Mouse (Mus musculus) heart, embryonic 11.5 days (tissue): ENCODE measurements at regions not wholly inside any gene's neighbourhood (a gene's known extent, or its start where the extent isn't known, plus 50 kb on each side); places are given as distances from the start of the nearest gene placed in this dataset.

Experiments
- ATAC-seq: fragments of 200-750 bp; cut with Nextera tagmentation; replicated peaks from 2 replicates; pipeline ENCODE4 v1.8.0; 2017; ENCODE audit warnings: moderate library complexity; ENCODE audit not compliant: insufficient number of reproducible peaks, low FRiP score, low TSS enrichment
- H3K27ac ChIP-seq: fragments of 300-500 bp; sonication (generic); 2 replicates; pipeline ENCODE4 v1.5.1; 2014; ENCODE audit warnings: mild to moderate bottlenecking, low read depth, low read length
- H3K27me3 ChIP-seq: fragments of 300-500 bp; sonication (generic); 2 replicates; pipeline ENCODE4 v1.6.1; 2014; ENCODE audit warnings: mild to moderate bottlenecking, low read length, mixed read lengths; ENCODE audit not compliant: control insufficient read depth, insufficient read depth
- H3K36me3 ChIP-seq: fragments of 300-500 bp; sonication (generic); 2 replicates; pipeline ENCODE4 v1.6.1; 2014; ENCODE audit warnings: mild to moderate bottlenecking, low read length, moderate library complexity, mixed read lengths; ENCODE audit not compliant: control insufficient read depth, insufficient read depth
- H3K4me1 ChIP-seq: fragments of 300-500 bp; sonication (generic); 2 replicates; pipeline ENCODE4 v1.6.1; 2014; ENCODE audit warnings: low read length; ENCODE audit not compliant: control insufficient read depth, insufficient read depth
- H3K4me2 ChIP-seq: fragments of 300-500 bp; sonication (generic); 2 replicates; pipeline ENCODE4 v1.6.1; 2014; ENCODE audit warnings: mild to moderate bottlenecking, moderate library complexity
- H3K4me3 ChIP-seq: fragments of 300-500 bp; sonication (generic); 2 replicates; pipeline ENCODE4 v1.5.1; 2014; ENCODE audit warnings: low read depth, low read length
- H3K9ac ChIP-seq: fragments of 300-500 bp; sonication (generic); 2 replicates; pipeline ENCODE4 v1.6.1; 2014; ENCODE audit warnings: mild to moderate bottlenecking, low read depth, low read length, moderate library complexity
- H3K9me3 ChIP-seq: fragments of 300-500 bp; sonication (generic); replicated peaks from 2 replicates; pipeline ENCODE4 v1.6.1; 2016; ENCODE audit warnings: low read length; ENCODE audit not compliant: control insufficient read depth
- WGBS: fragments of 180-500 bp; shearing (Covaris S2); extraction: QIAGEN DNeasy Blood & Tissue Kit; methylation state at CpG from one replicate; pipeline ENCODE4 v1.1.7; 2014; ENCODE audit not compliant: insufficient replicate concordance; 5-methylcytosine and 5-hydroxymethylcytosine counted together

- H3K9ac ChIP-seq, result no peak overlapping the region
- no peaks in the 10 kb centered on the region for H3K4me1 ChIP-seq
- WGBS, result 72% methylated on average over 8 of the region's 8 CpGs
- no peak overlapping the region for H3K4me3 ChIP-seq
- H3K27me3 ChIP-seq, result no peaks in the 10 kb centered on the region; the same call in 1 of the 2 replicates
- no peaks in the 10 kb centered on the region for H3K36me3 ChIP-seq
- no peak for ATAC-seq
- H3K9me3 ChIP-seq, result no peaks in the 10 kb centered on the region
- H3K4me2 ChIP-seq, result no peak overlapping the region
- no peak overlapping the region for H3K27ac ChIP-seq
These were observed 206.0 kb upstream of the Dusp10 start for GRCm38 (mm10) chr1:183806864-183807730.

- no peak overlapping the region for H3K9ac ChIP-seq
- H3K9me3 ChIP-seq, result no peaks in the 10 kb centered on the region
- 65% methylated on average over 2 of the region's 2 CpGs for WGBS
- no peak overlapping the region for H3K4me3 ChIP-seq
- H3K4me1 ChIP-seq, result no peaks in the 10 kb centered on the region
- H3K36me3 ChIP-seq, result no peaks in the 10 kb centered on the region
- no peak overlapping the region for H3K4me2 ChIP-seq
- H3K27ac ChIP-seq, result no peak overlapping the region
- ATAC-seq, result no peak
- no peaks in the 10 kb centered on the region; the same call in 1 of the 2 replicates for H3K27me3 ChIP-seq
These were observed 204.9 kb upstream of the Dusp10 start for GRCm38 (mm10) chr1:183808168-183808567.

- no peak overlapping the region for H3K4me3 ChIP-seq
- no peaks in the 10 kb centered on the region for H3K27me3 ChIP-seq
- H3K4me1 ChIP-seq, result no peaks in the 10 kb centered on the region; the same call in 1 of the 2 replicates
- no peak overlapping the region for H3K27ac ChIP-seq
- ATAC-seq, result no peak
- H3K4me2 ChIP-seq, result no peak overlapping the region
- H3K36me3 ChIP-seq, result no peaks in the 10 kb centered on the region
- no peaks in the 10 kb centered on the region for H3K9me3 ChIP-seq
- 32% methylated on average over 5 of the region's 5 CpGs for WGBS
- H3K9ac ChIP-seq, result no peak overlapping the region
These were observed 192.5 kb upstream of the Dusp10 start for GRCm38 (mm10) chr1:183820555-183820954.

GRCm38 (mm10) chr1:183826300-183826699, 186.8 kb upstream of the Dusp10 start:
- Histone ChIP-seq H3K4me1 (no peaks in the 10 kb centered on the region), H3K4me3 (no peak overlapping the region), H3K36me3 (no peaks in the 10 kb centered on the region), H3K9ac (no peak overlapping the region), H3K4me2 (no peak overlapping the region), H3K27ac (no peak overlapping the region), H3K9me3 (no peaks in the 10 kb centered on the region), H3K27me3 (no peaks in the 10 kb centered on the region)
- no peak for ATAC-seq
- 20% methylated on average over 4 of the region's 4 CpGs for WGBS

GRCm38 (mm10) chr1:183845135-183845534, 168.0 kb upstream of the Dusp10 start:
- H3K4me1 ChIP-seq, result no peaks in the 10 kb centered on the region
- 62% methylated on average over 4 of the region's 4 CpGs for WGBS
- no peak for ATAC-seq
- no peaks in the 10 kb centered on the region for H3K36me3 ChIP-seq
- no peak overlapping the region for H3K9ac ChIP-seq
- no peak overlapping the region for H3K27ac ChIP-seq
- no peak overlapping the region for H3K4me2 ChIP-seq
- no peak overlapping the region for H3K4me3 ChIP-seq
- H3K27me3 ChIP-seq, result no peaks in the 10 kb centered on the region
- H3K9me3 ChIP-seq, result no peaks in the 10 kb centered on the region

GRCm38 (mm10) chr1:183853956-183854613, 159.0 kb upstream of the Dusp10 start:
- Histone ChIP-seq H3K4me2 (no peak overlapping the region), H3K27me3 (no peaks in the 10 kb centered on the region), H3K4me3 (no peak overlapping the region), H3K9ac (no peak overlapping the region), H3K36me3 (no peaks in the 10 kb centered on the region), H3K27ac (no peak overlapping the region), H3K9me3 (no peaks in the 10 kb centered on the region), H3K4me1 (no peaks in the 10 kb centered on the region)
- WGBS, result 67% methylated on average over 3 of the region's 3 CpGs
- ATAC-seq, result no peak

GRCm38 (mm10) chr1:183865111-183865510, 148.0 kb upstream of the Dusp10 start:
- Histone ChIP-seq H3K4me1 (no peaks in the 10 kb centered on the region), H3K36me3 (no peaks in the 10 kb centered on the region), H3K27me3 (no peaks in the 10 kb centered on the region), H3K9ac (no peak overlapping the region), H3K9me3 (no peaks in the 10 kb centered on the region), H3K27ac (no peak overlapping the region), H3K4me3 (no peak overlapping the region), H3K4me2 (no peak overlapping the region)
- 78% methylated on average over 4 of the region's 4 CpGs for WGBS
- ATAC-seq, result no peak

- H3K9ac ChIP-seq, result no peak overlapping the region
- WGBS, result 56% methylated on average over 3 of the region's 3 CpGs
- no peaks in the 10 kb centered on the region for H3K36me3 ChIP-seq
- no peak overlapping the region for H3K4me2 ChIP-seq
- H3K4me1 ChIP-seq, result no peaks in the 10 kb centered on the region
- no peak overlapping the region for H3K4me3 ChIP-seq
- H3K27ac ChIP-seq, result no peak overlapping the region
- no peak for ATAC-seq
- H3K9me3 ChIP-seq, result no peaks in the 10 kb centered on the region
- no peaks in the 10 kb centered on the region for H3K27me3 ChIP-seq
These were observed 147.5 kb upstream of the Dusp10 start for GRCm38 (mm10) chr1:183865586-183865985.
